Mouse (Mus musculus) layer of hippocampus, postnatal 10 days (tissue): ENCODE data around the gene Gpr171. TPM values are rescaled to one million over a fixed set of nuclear protein-coding genes. Genes with fewer than 3 reads are reported as not detected.
A peak's percentile ranks its signal among the peaks of the same experiment; 100 is the strongest.
"Not testable (repeated sequence)": the region's sequence is repeated elsewhere in the genome, so short reads cannot be mapped to it uniquely, and the experiment has no call there.

Experiments
- DNase-seq, 2 experiments: peaks; one replicate each; pipeline ENCODE4 v3.0.0; 2021; ENCODE audit warnings: low spot score in 2 of 2
- total RNA-seq, 2 experiments: library from RNA; stranded (reverse); gene quantifications; 2 replicates each; pipeline ENCODE4 v1.2.3; 2021

Gpr171 gene
- total RNA-seq, 2 experiments from 2014 or later: not detected

GRCm38 (mm10) chr3:59121067-59121730, 19.6 kb upstream of the Gpr171 start:
- DNase-seq: no peak

- no peak for DNase-seq
Observed at GRCm38 (mm10) chr3:59113973-59114517, 12.4 kb upstream of the Gpr171 start.

- DNase-seq: not testable (repeated sequence)
Observed at GRCm38 (mm10) chr3:59113291-59113690, 11.7 kb upstream of the Gpr171 start.

GRCm38 (mm10) chr3:59111944-59112343, 10.3 kb upstream of the Gpr171 start:
- no peak for DNase-seq

- DNase-seq: not testable (repeated sequence)
Observed at GRCm38 (mm10) chr3:59109834-59110233, 8.2 kb upstream of the Gpr171 start.

- DNase-seq: no peak
Observed at GRCm38 (mm10) chr3:59107439-59107838, 5.8 kb upstream of the Gpr171 start.

GRCm38 (mm10) chr3:59104462-59104861, 2.8 kb upstream of the Gpr171 start:
- no peak for DNase-seq

- DNase-seq: no peak
Observed at GRCm38 (mm10) chr3:59102146-59102545, 525 bp upstream of the Gpr171 start.

GRCm38 (mm10) chr3:59098540-59098939, 3.1 kb downstream of the Gpr171 start:
- DNase-seq: no peak

- no peak for DNase-seq
Observed at GRCm38 (mm10) chr3:59097421-59097820, 4.2 kb downstream of the Gpr171 start.

- DNase-seq: no peak
Observed at GRCm38 (mm10) chr3:59092702-59093101, 8.9 kb downstream of the Gpr171 start.

GRCm38 (mm10) chr3:59080919-59081318, 20.7 kb downstream of the Gpr171 start:
- no peak for DNase-seq

GRCm38 (mm10) chr3:59080293-59080916, 21.2 kb downstream of the Gpr171 start:
- no peak for DNase-seq

- DNase-seq: peak; percentile 25 to 30
Observed at GRCm38 (mm10) chr3:59079327-59079726, 22.3 kb downstream of the Gpr171 start.

GRCm38 (mm10) chr3:59078585-59078984, 23.0 kb downstream of the Gpr171 start:
- no peak for DNase-seq

GRCm38 (mm10) chr3:59077278-59077677, 24.3 kb downstream of the Gpr171 start:
- no peak for DNase-seq

GRCm38 (mm10) chr3:59069071-59069470, 32.5 kb downstream of the Gpr171 start:
- DNase-seq: not testable (repeated sequence)

- no peak for DNase-seq
Observed at GRCm38 (mm10) chr3:59066558-59067294, 34.9 kb downstream of the Gpr171 start.

GRCm38 (mm10) chr3:59065937-59066336, 35.7 kb downstream of the Gpr171 start:
- no peak for DNase-seq

- DNase-seq: no peak
Observed at GRCm38 (mm10) chr3:59063431-59063830, 38.2 kb downstream of the Gpr171 start.

- no peak for DNase-seq
Observed at GRCm38 (mm10) chr3:59062141-59062540, 39.5 kb downstream of the Gpr171 start.

- no peak for DNase-seq
Observed at GRCm38 (mm10) chr3:59060131-59060530, 41.5 kb downstream of the Gpr171 start.
